Mouse (Mus musculus): Measurements from ENCODE around the gene Hsd17b13. TPM values are rescaled to one million over a fixed set of nuclear protein-coding genes. Genes with fewer than 3 reads are reported as not detected.

Gene Hsd17b13
- polyA plus RNA-seq, 1 experiment from 2014 or later, result 35.5 TPM

DNA sequence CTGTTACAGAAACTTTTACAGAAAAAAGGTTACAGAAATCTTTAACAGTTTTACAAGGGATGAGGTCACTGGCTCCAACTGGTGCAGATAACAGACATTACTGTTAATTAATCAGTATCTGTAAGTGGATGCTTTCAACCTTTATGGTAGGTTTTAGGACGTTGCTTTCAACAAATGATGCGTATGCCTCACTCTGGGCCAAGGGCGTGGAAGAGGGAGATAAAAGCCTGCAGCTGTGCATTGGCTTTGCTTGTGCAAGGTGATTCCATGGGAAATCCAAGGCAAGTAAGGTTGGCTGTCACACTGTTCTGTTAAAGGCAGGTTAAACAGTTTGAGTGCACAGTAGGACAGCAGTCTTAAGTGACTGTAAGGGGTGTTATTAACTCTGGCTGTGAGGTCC lies 29.6 kb upstream of the Hsd17b13 start:
- H3K4me1 ChIP-seq (replicated peaks), result peaks cover 9% of the 10 kb centered on the region; the same call in 1 of the 2 replicates
- 48% methylated on average over 3 of the region's 3 CpGs for WGBS (ENCODE audit: insufficient replicate concordance)
- peaks cover 13% of the 10 kb centered on the region for H3K36me3 ChIP-seq (replicated peaks)
- no peaks in the 10 kb centered on the region for H3K9me3 ChIP-seq (replicated peaks)
- H3K4me3 ChIP-seq (replicated peaks), result no peak overlapping the region
- no peak overlapping the region for H3K9ac ChIP-seq
- no peak for ATAC-seq (ENCODE audit: insufficient read depth)
- no peak overlapping the region for H3K4me2 ChIP-seq
- no peak overlapping the region for H3K27ac ChIP-seq (replicated peaks)
- H3K27me3 ChIP-seq, result no peaks in the 10 kb centered on the region

- Histone ChIP-seq H3K4me3 (replicated peaks) (no peak overlapping the region), H3K9me3 (replicated peaks) (no peaks in the 10 kb centered on the region), H3K9ac (no peak overlapping the region), H3K27ac (replicated peaks) (no peak overlapping the region), H3K4me1 (replicated peaks) (peaks cover 9% of the 10 kb centered on the region; the same call in 1 of the 2 replicates), H3K36me3 (replicated peaks) (peaks cover 8% of the 10 kb centered on the region; the same call in 1 of the 2 replicates), H3K4me2 (no peak overlapping the region), H3K27me3 (no peaks in the 10 kb centered on the region)
- WGBS (ENCODE audit: insufficient replicate concordance), result 57% methylated on average over 2 of the region's 2 CpGs
- no peak for ATAC-seq (ENCODE audit: insufficient read depth)
Measured at GRCm38 (mm10) chr5:104003955-104004354, 26.7 kb upstream of the Hsd17b13 start.

DNA sequence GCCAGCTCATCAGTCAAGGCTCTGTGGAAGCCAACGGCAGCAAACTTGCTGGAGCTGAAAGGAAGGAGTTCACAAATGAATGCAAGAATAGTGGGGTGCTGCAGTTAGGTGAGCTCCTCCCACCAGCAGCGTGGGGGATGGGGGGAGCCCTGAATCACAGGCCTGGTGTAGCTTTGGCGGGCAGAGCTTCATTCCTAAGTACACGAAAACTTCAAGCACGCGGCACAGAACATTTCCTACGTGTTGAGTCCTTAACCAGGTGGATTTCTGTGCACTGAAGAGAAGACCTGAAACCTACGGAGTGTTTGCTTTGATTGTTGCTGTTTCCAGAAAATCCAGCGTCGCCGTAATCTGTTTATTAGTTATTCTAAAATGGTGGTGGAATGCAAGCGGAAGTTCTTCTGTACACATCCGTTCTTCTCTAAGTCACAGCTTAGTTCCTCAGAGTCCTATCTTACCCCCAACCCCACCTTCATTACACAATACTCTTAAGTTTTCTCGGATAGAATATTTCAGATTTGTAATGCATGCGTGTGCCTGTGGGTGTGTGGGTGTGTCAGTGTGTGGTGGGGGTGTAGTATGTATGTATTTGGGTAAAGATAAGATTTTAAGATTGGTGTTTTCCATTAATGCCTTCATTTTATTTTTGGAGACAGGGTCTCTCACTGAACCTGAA lies 26.2 kb upstream of the Hsd17b13 start:
- Histone ChIP-seq H3K27me3 (no peaks in the 10 kb centered on the region), H3K36me3 (replicated peaks) (peaks cover 8% of the 10 kb centered on the region; the same call in 1 of the 2 replicates), H3K4me2 (peak overlapping the region; percentile 16), H3K4me1 (replicated peaks) (peaks cover 9% of the 10 kb centered on the region; the same call in 1 of the 2 replicates), H3K9me3 (replicated peaks) (no peaks in the 10 kb centered on the region), H3K9ac (no peak overlapping the region), H3K27ac (replicated peaks) (peak overlapping the region; percentile 6; the same call in 1 of the 2 replicates), H3K4me3 (replicated peaks) (no peak overlapping the region)
- 61% methylated on average over 15 of the region's 15 CpGs for WGBS (ENCODE audit: insufficient replicate concordance)
- no peak for ATAC-seq (ENCODE audit: insufficient read depth)

DNA sequence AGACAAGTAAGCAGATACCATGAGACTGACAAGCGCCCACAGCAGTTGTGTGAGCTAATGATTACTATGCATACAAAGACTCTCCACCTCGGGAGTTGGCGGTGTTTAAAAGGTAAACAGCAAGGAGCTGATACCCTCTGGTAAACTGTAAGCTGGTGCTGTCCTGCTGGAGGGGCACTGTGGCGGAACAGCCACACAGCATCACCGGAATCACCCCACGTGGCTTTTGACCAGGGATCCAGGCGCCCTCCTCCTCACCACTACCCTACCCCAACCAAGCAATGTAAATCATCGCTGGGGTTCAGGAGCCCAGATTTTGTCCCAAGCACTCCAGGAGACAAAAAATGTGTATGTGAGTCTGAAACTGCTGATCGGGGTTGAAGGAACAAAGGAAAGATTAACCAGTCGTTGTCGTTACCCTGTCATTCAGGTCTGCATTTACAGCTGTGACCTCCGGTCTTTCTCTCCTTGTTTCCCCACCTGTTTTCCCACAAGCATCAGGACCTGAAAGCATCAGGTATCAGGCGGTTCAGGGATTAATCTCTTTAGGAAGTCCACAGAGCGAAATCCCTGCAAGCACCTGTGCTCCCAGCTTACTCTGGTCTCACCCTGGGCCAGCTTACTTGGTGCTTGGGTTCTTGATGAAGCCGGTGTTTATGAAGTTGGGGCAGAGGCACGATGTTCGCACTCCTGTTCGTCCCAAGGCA lies 25.5 kb upstream of the Hsd17b13 start:
- no peak overlapping the region for H3K9ac ChIP-seq
- H3K27me3 ChIP-seq, result no peaks in the 10 kb centered on the region
- H3K36me3 ChIP-seq (replicated peaks), result 0 out of 2 replicates have a peak, but pooled peaks cover 4% of the 10 kb centered on the region
- H3K4me1 ChIP-seq (replicated peaks), result peaks cover 9% of the 10 kb centered on the region; the same call in 1 of the 2 replicates
- peak overlapping the region; percentile 16 for H3K4me2 ChIP-seq
- no peak overlapping the region for H3K4me3 ChIP-seq (replicated peaks)
- ATAC-seq (ENCODE audit: insufficient read depth), result peak; percentile 53
- 64% methylated on average over 18 of the region's 18 CpGs for WGBS (ENCODE audit: insufficient replicate concordance)
- H3K27ac ChIP-seq (replicated peaks), result peak overlapping the region; percentile 6
- H3K9me3 ChIP-seq (replicated peaks), result no peaks in the 10 kb centered on the region

GRCm38 (mm10) chr5:103999738-104000137 lies 22.5 kb upstream of the Hsd17b13 start:
- H3K27me3 ChIP-seq, result no peaks in the 10 kb centered on the region
- 7% methylated on average over 5 of the region's 5 CpGs for WGBS (ENCODE audit: insufficient replicate concordance)
- no peak for ATAC-seq (ENCODE audit: insufficient read depth)

GRCm38 (mm10) chr5:103998739-103999138 lies 21.5 kb upstream of the Hsd17b13 start:
- no peaks in the 10 kb centered on the region for H3K36me3 ChIP-seq (replicated peaks)
- H3K27me3 ChIP-seq, result no peaks in the 10 kb centered on the region

More at GRCm38 (mm10) chr5:103999738-104000137, 22.5 kb upstream of the Hsd17b13 start:
- no peak overlapping the region for H3K27ac ChIP-seq (replicated peaks)
- H3K9ac ChIP-seq, result no peak overlapping the region
- no peak overlapping the region for H3K4me2 ChIP-seq
- H3K4me3 ChIP-seq (replicated peaks), result no peak overlapping the region
- H3K9me3 ChIP-seq (replicated peaks), result no peaks in the 10 kb centered on the region
- no peaks in the 10 kb centered on the region for H3K36me3 ChIP-seq (replicated peaks)
- peaks cover 18% of the 10 kb centered on the region for H3K4me1 ChIP-seq (replicated peaks)

DNA sequence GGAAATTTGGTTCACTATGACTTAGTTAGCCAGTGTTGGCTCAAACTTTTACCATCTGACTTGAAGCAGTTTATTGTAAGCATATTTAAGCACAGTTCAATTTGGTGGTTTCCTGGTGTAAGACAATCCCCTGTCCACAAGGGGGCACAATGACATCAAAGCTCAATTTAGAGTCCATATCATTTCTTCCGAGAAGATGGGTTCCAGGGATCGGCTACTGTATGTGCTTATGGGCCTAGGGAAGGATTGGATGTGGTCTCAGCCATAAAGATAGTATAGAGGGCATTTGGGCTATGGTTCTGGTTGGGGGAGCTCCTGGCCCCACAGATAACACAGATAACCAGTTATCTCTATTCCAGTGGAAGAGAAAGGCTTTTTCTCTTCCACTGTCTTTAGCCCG lies 18.0 kb upstream of the Hsd17b13 start:
- no peak overlapping the region for H3K9ac ChIP-seq
- no peak overlapping the region for H3K4me3 ChIP-seq (replicated peaks)
- peak; percentile 77 for ATAC-seq (ENCODE audit: insufficient read depth)
- H3K4me1 ChIP-seq (replicated peaks), result peaks cover 14% of the 10 kb centered on the region
- WGBS (ENCODE audit: insufficient replicate concordance), result 38% methylated on average over 3 of the region's 3 CpGs
- 0 out of 2 replicates have a peak overlapping the region, but pooled peaks have one; percentile 1 for H3K4me2 ChIP-seq
- H3K27me3 ChIP-seq, result no peaks in the 10 kb centered on the region
- H3K36me3 ChIP-seq (replicated peaks), result no peaks in the 10 kb centered on the region
- H3K9me3 ChIP-seq (replicated peaks), result no peaks in the 10 kb centered on the region
- no peak overlapping the region for H3K27ac ChIP-seq (replicated peaks)

More at GRCm38 (mm10) chr5:103998739-103999138, 21.5 kb upstream of the Hsd17b13 start:
- Histone ChIP-seq H3K4me2 (no peak overlapping the region), H3K4me1 (replicated peaks) (peaks cover 20% of the 10 kb centered on the region), H3K27ac (replicated peaks) (no peak overlapping the region), H3K9ac (no peak overlapping the region), H3K4me3 (replicated peaks) (no peak overlapping the region), H3K9me3 (replicated peaks) (no peaks in the 10 kb centered on the region)
- 47% methylated on average over 5 of the region's 5 CpGs for WGBS (ENCODE audit: insufficient replicate concordance)
- no peak for ATAC-seq (ENCODE audit: insufficient read depth)

- H3K4me1 ChIP-seq (replicated peaks), result peaks cover 14% of the 10 kb centered on the region
- peak; percentile 89 for ATAC-seq (ENCODE audit: insufficient read depth)
Measured at GRCm38 (mm10) chr5:103994669-103995068, 17.5 kb upstream of the Hsd17b13 start.

DNA sequence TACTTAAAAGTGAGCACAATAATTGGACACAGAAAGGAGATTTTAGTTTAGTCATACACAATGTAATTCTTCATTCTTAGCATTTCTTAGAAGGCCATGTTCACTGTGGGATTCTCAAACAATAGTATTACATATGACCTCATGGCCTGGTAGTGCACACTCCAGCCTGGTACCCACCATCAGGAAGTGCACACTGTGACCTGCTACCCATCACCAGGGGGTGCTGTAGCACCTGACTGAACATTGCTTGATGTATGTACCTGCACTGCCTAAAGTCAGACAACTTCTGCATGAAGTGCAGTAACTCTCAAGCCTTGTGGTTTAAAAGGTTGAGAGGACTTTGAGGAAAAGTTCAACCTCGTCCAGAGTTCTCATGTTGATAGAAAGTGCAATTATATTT lies 16.4 kb upstream of the Hsd17b13 start:
- Histone ChIP-seq H3K9me3 (replicated peaks) (no peaks in the 10 kb centered on the region), H3K4me1 (replicated peaks) (peaks cover 14% of the 10 kb centered on the region), H3K36me3 (replicated peaks) (peaks cover 12% of the 10 kb centered on the region; the same call in 1 of the 2 replicates), H3K4me3 (replicated peaks) (no peak overlapping the region), H3K4me2 (no peak overlapping the region), H3K27me3 (no peaks in the 10 kb centered on the region), H3K27ac (replicated peaks) (no peak overlapping the region), H3K9ac (no peak overlapping the region)
- 49% methylated on average over 1 of the region's 1 CpGs for WGBS (ENCODE audit: insufficient replicate concordance)
- no peak for ATAC-seq (ENCODE audit: insufficient read depth)

More at GRCm38 (mm10) chr5:103994669-103995068, 17.5 kb upstream of the Hsd17b13 start:
- Histone ChIP-seq H3K9me3 (replicated peaks) (no peaks in the 10 kb centered on the region), H3K4me3 (replicated peaks) (no peak overlapping the region), H3K27ac (replicated peaks) (no peak overlapping the region), H3K36me3 (replicated peaks) (peaks cover 2% of the 10 kb centered on the region; the same call in 1 of the 2 replicates), H3K27me3 (no peaks in the 10 kb centered on the region), H3K9ac (no peak overlapping the region), H3K4me2 (0 out of 2 replicates have a peak overlapping the region, but pooled peaks have one; percentile 1)
- 29% methylated on average over 4 of the region's 4 CpGs for WGBS (ENCODE audit: insufficient replicate concordance)

- no peak overlapping the region for H3K9ac ChIP-seq
- H3K4me2 ChIP-seq, result no peak overlapping the region
- peaks cover 14% of the 10 kb centered on the region for H3K4me1 ChIP-seq (replicated peaks)
- no peak overlapping the region for H3K27ac ChIP-seq (replicated peaks)
- 76% methylated on average over 9 of the region's 9 CpGs for WGBS (ENCODE audit: insufficient replicate concordance)
- no peaks in the 10 kb centered on the region for H3K27me3 ChIP-seq
- no peak overlapping the region for H3K4me3 ChIP-seq (replicated peaks)
- peaks cover 12% of the 10 kb centered on the region; the same call in 1 of the 2 replicates for H3K36me3 ChIP-seq (replicated peaks)
- no peak for ATAC-seq (ENCODE audit: insufficient read depth)
- H3K9me3 ChIP-seq (replicated peaks), result no peaks in the 10 kb centered on the region
Measured at GRCm38 (mm10) chr5:103992831-103993230, 15.6 kb upstream of the Hsd17b13 start.
